Mouse (Mus musculus): ENCODE measurements around the gene St3gal6.

Gene St3gal6

DNA sequence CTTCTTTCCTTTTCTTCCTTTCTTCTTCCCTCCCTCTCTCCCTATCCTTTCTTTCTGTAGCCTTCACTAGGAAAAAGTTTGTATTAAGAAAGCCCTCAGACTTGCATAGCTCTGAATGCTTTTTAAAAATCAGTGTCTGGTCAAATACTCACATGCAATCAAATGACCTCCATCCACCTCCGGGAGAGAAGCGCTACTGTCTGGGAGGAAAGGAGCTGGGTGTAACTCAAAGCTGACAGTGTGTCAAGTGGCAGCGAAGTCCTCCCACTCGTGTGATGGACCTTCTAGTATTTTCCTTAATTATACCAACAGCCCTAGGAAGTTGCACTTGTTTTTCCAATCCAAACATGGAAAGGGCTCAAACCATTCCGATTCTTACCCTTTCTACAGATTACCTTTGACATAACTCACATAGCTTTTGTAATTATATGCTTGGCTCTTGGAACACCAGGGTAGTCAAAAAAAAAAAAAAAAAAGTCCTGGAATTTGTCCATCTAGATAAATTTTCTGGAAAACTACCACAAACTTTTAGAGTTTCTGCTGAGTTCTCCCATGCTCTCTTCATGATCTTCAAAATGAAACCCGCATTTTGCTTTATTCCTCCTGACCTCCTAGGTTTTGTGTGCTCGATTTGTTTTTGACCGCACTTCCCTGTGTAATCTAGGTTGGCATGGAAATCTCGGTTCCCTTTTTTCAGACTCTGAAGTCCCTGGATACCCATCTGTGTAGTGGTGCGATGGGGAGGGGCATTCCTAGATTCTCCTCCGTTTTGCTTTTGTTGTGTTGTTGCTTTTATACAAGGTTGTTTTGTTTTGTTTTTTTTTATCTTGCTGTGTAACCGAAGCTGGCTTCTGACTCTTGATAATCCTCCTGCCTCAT, at the start of gene St3gal6:
TSS of gene St3gal6 (minus strand) at position 272 of the 879 bp plus-strand sequence.
- DNase-seq (ENCODE audit: low spot score in 2 of 2), result no peak

- DNase-seq (ENCODE audit: low spot score in 2 of 2), result no peak
Observed at GRCm38 (mm10) chr16:58570694-58571264, 46.7 kb upstream of the St3gal6 start.

- DNase-seq (ENCODE audit: low spot score in 2 of 2), result no peak
Observed at GRCm38 (mm10) chr16:58561196-58561595, 37.2 kb upstream of the St3gal6 start.

- DNase-seq (ENCODE audit: low spot score in 2 of 2), result no peak
Observed at GRCm38 (mm10) chr16:58556067-58556830, 32.2 kb upstream of the St3gal6 start.

- DNase-seq (ENCODE audit: low spot score in 2 of 2), result no peak
Observed at GRCm38 (mm10) chr16:58554673-58555072, 30.6 kb upstream of the St3gal6 start.

- DNase-seq (ENCODE audit: low spot score in 2 of 2), result no peak
Observed at GRCm38 (mm10) chr16:58548042-58548441, 24.0 kb upstream of the St3gal6 start.

DNA sequence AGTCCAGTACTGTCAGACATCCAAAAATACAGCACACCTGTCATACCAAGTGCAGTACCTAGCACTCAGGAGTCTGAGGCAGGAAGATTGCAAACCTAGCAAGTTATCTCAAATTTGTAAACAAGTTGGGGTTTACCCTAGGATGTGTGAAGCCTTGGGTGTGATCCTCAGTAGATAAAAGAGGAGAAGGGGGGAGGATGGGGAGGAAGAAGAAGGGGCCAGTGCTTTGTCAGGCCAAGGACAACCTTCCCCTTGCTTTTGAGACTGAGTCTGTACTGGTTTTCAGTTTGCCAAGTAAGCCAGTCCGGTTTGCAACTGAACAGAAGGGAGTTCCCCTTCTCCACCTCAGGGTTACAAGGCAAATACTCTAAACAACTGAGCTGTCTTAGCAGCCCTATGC, 22.1 kb upstream of the St3gal6 start:
- no peak for DNase-seq (ENCODE audit: low spot score in 2 of 2)

- DNase-seq (ENCODE audit: low spot score in 2 of 2), result no peak
Observed at GRCm38 (mm10) chr16:58539490-58539889, 15.4 kb upstream of the St3gal6 start.

GRCm38 (mm10) chr16:58539011-58539410, 15.0 kb upstream of the St3gal6 start:
- no peak for DNase-seq (ENCODE audit: low spot score in 2 of 2)

DNA sequence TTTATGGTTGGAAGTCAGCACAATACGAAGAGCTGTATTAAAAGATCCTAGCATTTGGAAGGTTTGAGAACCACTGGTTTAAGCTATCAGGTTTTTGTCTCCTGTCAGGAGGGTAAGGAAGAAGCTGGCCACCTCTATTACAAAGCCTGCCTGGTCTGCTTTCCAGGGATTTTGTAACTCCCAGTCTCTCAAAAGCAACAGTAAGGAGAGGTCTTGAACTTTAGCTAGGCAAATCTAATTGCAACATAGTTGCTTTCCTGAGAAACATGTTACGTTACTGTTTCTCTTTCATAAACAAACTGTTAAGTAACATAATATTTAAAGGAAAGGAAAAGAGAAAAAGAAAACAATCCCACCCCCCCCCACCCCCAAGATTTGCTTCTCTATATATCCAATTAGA, 12.0 kb upstream of the St3gal6 start:
- DNase-seq (ENCODE audit: low spot score in 2 of 2), result no peak

- no peak for DNase-seq (ENCODE audit: low spot score in 2 of 2)
Observed at GRCm38 (mm10) chr16:58535236-58535635, 11.2 kb upstream of the St3gal6 start.

- no peak for DNase-seq (ENCODE audit: low spot score in 2 of 2)
Observed at GRCm38 (mm10) chr16:58534245-58535142, 10.5 kb upstream of the St3gal6 start.

- no peak for DNase-seq (ENCODE audit: low spot score in 2 of 2)
Observed at GRCm38 (mm10) chr16:58533742-58534141, 9.7 kb upstream of the St3gal6 start.

DNA sequence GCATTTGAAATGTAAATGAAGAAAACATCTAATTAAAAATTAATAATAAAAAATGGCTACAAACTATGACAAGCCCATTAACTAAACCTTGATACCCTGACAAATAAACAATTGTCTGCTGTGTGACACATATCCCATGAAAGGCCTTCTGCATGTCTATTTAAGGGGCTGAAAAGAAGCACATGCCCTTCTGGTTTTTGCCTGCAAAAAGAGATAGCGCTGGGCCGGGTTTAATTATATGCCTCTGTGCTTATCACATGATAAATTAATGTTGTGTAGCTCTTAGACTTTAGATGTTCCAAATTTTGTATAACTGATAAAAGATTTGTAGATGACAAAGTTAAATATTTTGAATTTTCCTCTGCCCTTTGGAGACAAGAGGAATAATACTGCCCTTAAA, 9.2 kb upstream of the St3gal6 start:
- no peak for DNase-seq (ENCODE audit: low spot score in 2 of 2)

GRCm38 (mm10) chr16:58532511-58532910, 8.5 kb upstream of the St3gal6 start:
- no peak for DNase-seq (ENCODE audit: low spot score in 2 of 2)

DNA sequence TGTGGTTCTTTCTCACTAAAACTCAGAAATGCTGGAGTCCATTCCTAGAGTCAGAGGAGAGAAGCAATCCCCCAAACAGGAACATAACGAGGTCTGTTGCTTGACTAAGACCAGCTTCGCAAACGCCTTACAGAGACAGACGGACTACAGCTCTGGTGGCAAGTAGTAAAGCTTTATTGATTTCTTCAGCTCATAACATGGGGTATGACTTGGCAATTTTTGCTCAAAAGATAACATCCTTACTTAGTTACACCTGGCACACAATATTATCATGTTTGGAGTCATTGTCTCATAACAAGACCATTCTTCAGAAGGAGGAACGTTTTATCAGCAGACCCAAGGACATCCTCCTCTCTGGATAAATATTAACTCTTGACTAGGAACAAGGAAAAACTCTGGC, 3.8 kb upstream of the St3gal6 start:
- DNase-seq (ENCODE audit: low spot score in 2 of 2), result no peak

- DNase-seq (ENCODE audit: low spot score in 2 of 2), result no peak
Observed at GRCm38 (mm10) chr16:58526729-58527128, 2.7 kb upstream of the St3gal6 start.

DNA sequence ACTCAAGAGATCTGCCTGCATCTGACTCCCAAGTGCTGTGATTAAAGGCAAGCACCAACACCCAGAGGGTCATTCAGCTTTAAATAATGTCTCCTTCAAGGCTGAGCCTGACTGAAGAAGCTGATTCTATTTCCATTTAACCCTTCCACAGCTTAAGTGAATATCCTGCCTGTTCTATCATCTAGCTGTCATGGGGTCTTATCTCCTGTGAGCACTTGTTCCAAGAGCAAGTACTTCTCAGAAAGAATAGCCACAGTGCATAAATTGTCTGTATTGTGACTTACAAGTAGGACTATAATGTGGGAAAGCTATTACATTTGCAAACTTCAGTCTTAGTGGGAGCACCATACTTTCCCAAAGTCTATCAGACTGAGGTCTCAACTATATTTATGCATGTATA, 1.8 kb upstream of the St3gal6 start:
- DNase-seq (ENCODE audit: low spot score in 2 of 2), result no peak

DNA sequence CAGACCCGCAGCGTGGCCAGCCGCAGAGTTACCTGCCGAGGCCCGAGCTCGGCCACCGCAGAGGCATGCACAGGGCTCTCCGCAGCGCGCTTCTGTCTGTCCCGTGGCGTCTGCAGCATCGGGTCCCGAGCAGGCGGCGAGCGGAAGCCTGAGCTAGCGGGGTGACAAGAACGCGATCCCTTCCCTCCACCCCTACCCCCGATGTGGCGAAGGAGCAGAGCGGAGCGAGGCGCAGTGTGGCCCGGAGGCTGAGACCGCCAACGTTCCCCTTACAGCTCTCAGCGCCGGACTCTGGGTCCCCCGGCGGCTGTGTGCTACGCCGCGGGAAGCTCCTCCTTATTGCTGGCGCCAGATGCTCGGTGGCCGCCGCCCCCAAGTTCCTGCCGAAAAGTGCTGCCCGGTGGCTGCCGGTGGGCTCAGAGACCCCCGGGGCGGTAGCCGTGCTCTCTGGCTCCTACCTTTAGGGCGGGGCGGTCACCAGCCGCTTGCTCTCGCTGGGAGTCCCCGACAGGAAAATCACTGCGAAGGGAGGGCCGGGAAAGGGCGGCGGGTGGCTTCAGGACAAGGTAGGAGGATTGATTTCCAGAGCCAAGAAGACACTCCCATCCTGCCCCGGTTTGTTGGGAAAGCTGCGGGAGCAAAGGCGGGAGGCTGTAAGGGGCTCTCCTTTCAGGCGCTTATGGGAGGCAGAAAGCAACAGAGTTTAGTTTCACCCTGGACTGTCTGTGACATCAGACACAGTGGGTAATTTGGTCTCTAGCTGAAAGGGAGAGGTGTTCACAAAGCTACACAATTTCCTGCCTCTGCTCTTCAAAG, 791 bp downstream of the St3gal6 start:
- no peak for DNase-seq (ENCODE audit: low spot score in 2 of 2)

DNA sequence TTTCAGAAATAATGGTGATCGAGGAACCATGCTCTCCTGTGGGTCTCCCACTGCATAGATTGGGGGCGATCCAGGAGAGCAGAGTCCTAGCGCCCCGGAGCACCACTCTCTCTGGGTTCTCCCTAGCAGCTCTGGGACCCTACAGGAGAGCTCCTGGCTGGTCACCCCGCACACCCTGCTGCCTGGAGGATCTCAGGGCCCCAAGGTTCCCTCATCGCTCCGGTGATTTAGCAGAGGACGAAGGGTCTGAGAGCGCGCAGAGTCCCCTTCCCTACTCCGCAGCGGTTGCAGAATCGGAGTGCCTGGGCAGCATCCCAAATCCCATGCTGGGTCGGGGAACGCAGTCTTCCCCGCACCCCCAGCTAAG, 1.4 kb downstream of the St3gal6 start:
- DNase-seq (ENCODE audit: low spot score in 2 of 2), result no peak

GRCm38 (mm10) chr16:58521900-58522299, 2.1 kb downstream of the St3gal6 start:
- no peak for DNase-seq (ENCODE audit: low spot score in 2 of 2)

All from left cerebral cortex, adult 9 months (tissue).